Comparison of ENCODE assay signal across 9 mouse cellular contexts in the genomic region with DNA sequence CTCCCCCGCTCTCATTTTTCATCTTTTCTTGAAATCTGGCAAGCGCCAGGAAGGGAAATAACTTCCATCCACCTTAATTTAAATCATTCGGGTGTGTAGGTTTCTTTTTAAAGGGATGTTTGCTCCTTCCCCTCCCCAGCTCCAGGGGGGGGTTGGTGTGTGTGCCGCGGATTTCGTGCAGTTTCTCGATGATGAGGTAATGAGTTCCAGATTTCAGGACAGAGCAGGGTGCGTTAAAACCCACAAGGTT. TPM values are rescaled to one million over a fixed set of nuclear protein-coding genes. Genes with fewer than 3 reads are reported as not detected.
DNase-seq lines count a peak whose midpoint lies in the region; ATAC-seq and TF ChIP-seq lines count a peak whose summit lies in the region.
"Had no signal": no experiment of that assay in that cellular context is flagged by ENCODE, and none has a peak within 500 bp of the region (broad histone marks: within the 10 kb centered on the region; RNA-seq: fewer than 3 reads in every experiment).

No protein-coding gene starts in this region.

- peaks cover 29% of the 10 kb centered on the region for H3K4me1 ChIP-seq in heart, embryonic 10.5 days
- H3K4me1 ChIP-seq in CH12.LX (ENCODE audit: control insufficient read depth in 1 of 2, insufficient read depth in 2 of 2), result peaks cover 7 to 33% of the 10 kb centered on the region in 2 experiments; a peak in 3 of 4 replicates
- peaks cover 8% of the 10 kb centered on the region; the same call in 1 of the 2 replicates for H3K4me1 ChIP-seq in forebrain, embryonic 11.5 days (replicated peaks; ENCODE audit: control insufficient read depth, insufficient read depth, low read length)
- peaks cover 22 to 31% of the 10 kb centered on the region in 2 experiments for H3K4me1 ChIP-seq in liver, embryonic 14.5 days (replicated peaks; ENCODE audit: control insufficient read depth in 2 of 2, insufficient read depth in 2 of 2, low read length in 1 of 2)

- no peaks in the 10 kb centered on the region for H3K27me3 ChIP-seq in heart, embryonic 10.5 days (ENCODE audit: insufficient read depth, poor library complexity, severe bottlenecking)
- H3K27me3 ChIP-seq in CH12.LX (replicated peaks), result no peaks in the 10 kb centered on the region
- no peaks in the 10 kb centered on the region for H3K27me3 ChIP-seq in forebrain, embryonic 11.5 days (ENCODE audit: control insufficient read depth, insufficient read depth, low read length)
- no peaks in the 10 kb centered on the region for H3K27me3 ChIP-seq in liver, embryonic 14.5 days (ENCODE audit: control insufficient read depth, insufficient read depth, low read length)
- H3K27me3 ChIP-seq: Patski had no signal

- WGBS in heart, embryonic 10.5 days, result 0% methylated on average over 8 of the region's 8 CpGs
- 0% methylated on average over 8 of the region's 8 CpGs for WGBS in forebrain, embryonic 11.5 days
- WGBS in liver, embryonic 14.5 days (ENCODE audit: insufficient replicate concordance), result 0% methylated on average over 8 of the region's 8 CpGs

- peak overlapping the region; percentile 99 for H3K27ac ChIP-seq in heart, embryonic 10.5 days
- H3K27ac ChIP-seq in CH12.LX (ENCODE audit: insufficient read depth, low read depth), result peak overlapping the region; percentile 81
- peak overlapping the region; percentile 98 for H3K27ac ChIP-seq in forebrain, embryonic 11.5 days (ENCODE audit: low read depth, low read length)
- H3K27ac ChIP-seq in liver, embryonic 14.5 days, result peak overlapping the region; percentile 90

- no peaks in the 10 kb centered on the region for H3K9me3 ChIP-seq in heart, embryonic 10.5 days
- peaks cover 3% of the 10 kb centered on the region for H3K9me3 ChIP-seq in CH12.LX (replicated peaks; ENCODE audit: low read length)
- H3K9me3 ChIP-seq in forebrain, embryonic 11.5 days (ENCODE audit: control insufficient read depth, low read length), result no peaks in the 10 kb centered on the region
- H3K9me3 ChIP-seq in liver, embryonic 14.5 days (ENCODE audit: control insufficient read depth, low read length), result no peaks in the 10 kb centered on the region

- peak overlapping the region; percentile 94 for H3K9ac ChIP-seq in CH12.LX (ENCODE audit: insufficient read depth, low read depth)
- H3K9ac ChIP-seq in forebrain, embryonic 11.5 days (ENCODE audit: low read length), result peak overlapping the region; percentile 85
- H3K9ac ChIP-seq in liver, embryonic 14.5 days (replicated peaks), result peak overlapping the region; percentile 95

- TF ChIP-seq CTCF in CH12.LX (conservative IDR thresholded peaks at IDR 0.05 in 1 of 2, IDR thresholded peaks at IDR 0.05 in 1 of 2; ENCODE audit: low read depth in 2 of 2, low read length in 2 of 2), result no peak
- TF ChIP-seq CTCF in liver, embryonic 14.5 days (IDR thresholded peaks at IDR 0.05; ENCODE audit: low read depth), result no peak

- dilution Hi-C loops in CH12.LX (cut with MboI; ENCODE audit: extremely low pct_ligation_motif_present, extremely low pct_unique_long_range_greater_than_20kb, low sequenced_read_pairs), result no loop called here

- in situ Hi-C loops in CH12.LX (cut with MboI; ENCODE audit: low pct_ligation_motif_present, low pct_unique_long_range_greater_than_20kb, low sequenced_read_pairs), result loop anchor here (10.0 to 25.0 kb wide), 2 partner anchors 278 to 510 kb away; no protein-coding TSS in a partner anchor

- TF ChIP-seq EP300 in CH12.LX (IDR thresholded peaks at IDR 0.05; ENCODE audit: low read length), result no peak
- TF ChIP-seq EP300 in liver, embryonic 14.5 days (IDR thresholded peaks at IDR 0.05; ENCODE audit: low read depth), result no peak

- peak overlapping the region; percentile 82 for H3K4me3 ChIP-seq in heart, embryonic 10.5 days
- H3K4me3 ChIP-seq in CH12.LX (replicated peaks in 1 of 3; ENCODE audit: low read depth in 2 of 3, low read length in 2 of 3, poor library complexity in 1 of 3), result peak overlapping the region; percentile 69 to 77 (median 70)
- peak overlapping the region; percentile 89 for H3K4me3 ChIP-seq in forebrain, embryonic 11.5 days (ENCODE audit: low read depth, low read length)
- peak overlapping the region; percentile 92 to 97 for H3K4me3 ChIP-seq in liver, embryonic 14.5 days (ENCODE audit: insufficient read depth in 1 of 2, low read depth in 2 of 2, low read length in 2 of 2)

- no peak for DNase-seq in heart, embryonic 10.5 days (ENCODE audit: low spot score)
- DNase-seq in heart, postnatal 14 days, result no peak
- no peak for DNase-seq in CH12.LX (ENCODE audit: extremely low read depth)
- DNase-seq in forebrain, embryonic 11.5 days (ENCODE audit: low spot score), result no peak
- no peak for DNase-seq in liver, embryonic 14.5 days (ENCODE audit: low read depth in 3 of 3, low spot score in 3 of 3)
- DNase-seq in yolk sac, embryonic 10.5 days (ENCODE audit: low spot score), result peak; percentile 78
- no peak for DNase-seq in adrenal gland, postnatal 14 days
- DNase-seq in right cerebral cortex, adult 18-20 months, result no peak

- intact Hi-C loops in heart, postnatal 14 days (cut with DNase I), result loop anchor here (1.0 to 5.0 kb wide), 3 partner anchors 15 to 278 kb away; no protein-coding TSS in a partner anchor

- ATAC-seq in forebrain, embryonic 11.5 days (replicated peaks; ENCODE audit: low FRiP score), result no peak
- ATAC-seq in liver, embryonic 14.5 days (ENCODE audit: insufficient read depth), result no peak

- peaks cover 53% of the 10 kb centered on the region for H3K79me2 ChIP-seq in CH12.LX (replicated peaks; ENCODE audit: control insufficient read depth, extremely low read depth, insufficient read depth, poor library complexity, severe bottlenecking)

- TF ChIP-seq POLR2A in CH12.LX (IDR thresholded peaks at IDR 0.05; ENCODE audit: low read depth, low read length), result no peak

- no peak for TF ChIP-seq RAD21 in CH12.LX (IDR thresholded peaks at IDR 0.05; ENCODE audit: low read depth, low read length)

- peak overlapping the region; percentile 97 for H3K4me2 ChIP-seq in CH12.LX (ENCODE audit: insufficient read depth, low read depth, poor library complexity, severe bottlenecking)
- H3K4me2 ChIP-seq in forebrain, embryonic 11.5 days (ENCODE audit: low read depth, low read length, severe bottlenecking), result peak overlapping the region; percentile 98
- H3K4me2 ChIP-seq in liver, embryonic 14.5 days (ENCODE audit: low read depth), result peak overlapping the region; percentile 100

- peaks cover 17% of the 10 kb centered on the region for H3K36me3 ChIP-seq in heart, embryonic 10.5 days
- peaks cover 15 to 36% of the 10 kb centered on the region in 2 experiments for H3K36me3 ChIP-seq in CH12.LX (replicated peaks in 1 of 2; ENCODE audit: control insufficient read depth in 1 of 2, insufficient read depth in 1 of 2, low read length in 1 of 2)
- peaks cover 4% of the 10 kb centered on the region for H3K36me3 ChIP-seq in forebrain, embryonic 11.5 days (ENCODE audit: control insufficient read depth, insufficient read depth, low read length)
- peaks cover 6% of the 10 kb centered on the region for H3K36me3 ChIP-seq in liver, embryonic 14.5 days (replicated peaks; ENCODE audit: control insufficient read depth, insufficient read depth, low read depth)

TF ChIP-seq in CH12.LX, 34 proteins besides CTCF, POLR2A, EP300 and RAD21:
- no peak for TF ChIP-seq PAX5 (IDR thresholded peaks at IDR 0.05; ENCODE audit: low read length)
- no peak for TF ChIP-seq USF1 (IDR thresholded peaks at IDR 0.05; ENCODE audit: low read depth, low read length)

RNA-seq across cellular contexts. Expression of a gene that starts 2.0 kb away (rescaled TPM):
- polyA plus RNA-seq in heart, embryonic 10.5 days (2016; fragmentation: Nextera tagmentation; extraction: Ambion mirVana), result 90.2 and 114 TPM in 2 replicates
- 10 to 100 TPM; 97.5 to 98.7 TPM for total RNA-seq in heart, postnatal 14 days (2021)
- total RNA-seq in CH12.LX (2012; rRNA removed) (42.3 and 50.7 TPM in 2 replicates), CH12.LX (2014; rRNA removed) (26.2 and 32.7 TPM in 2 replicates)
- 175 and 192 TPM in 2 replicates for polyA plus RNA-seq in CH12.LX (2012; ENCODE audit: insufficient read length, low read depth)
- polyA plus RNA-seq in forebrain, embryonic 11.5 days (2014; fragmentation: Nextera tagmentation; extraction: Ambion mirVana), result 164 and 173 TPM in 2 replicates
- 19.4 and 23.5 TPM in 2 replicates for polyA plus RNA-seq in liver, embryonic 14.5 days (2012; rRNA removed)
- polyA plus RNA-seq in liver, embryonic 14.5 days (2014; fragmentation: Nextera tagmentation; extraction: Ambion mirVana), result 22.7 and 28.5 TPM in 2 replicates
- total RNA-seq in adrenal gland, postnatal 14 days (2021), result 197 and 204 TPM in 2 replicates
